Mouse (Mus musculus) intestine, embryonic 15.5 days (tissue): Measurements from ENCODE around the gene Sorl1. TPM values are rescaled to one million over a fixed set of nuclear protein-coding genes. Genes with fewer than 3 reads are reported as not detected.
A peak's percentile ranks its signal among the peaks of the same experiment; 100 is the strongest.

ENCODE experiments used
- ATAC-seq: fragments of 200-750 bp; cut with Nextera tagmentation; 2 replicates; pipeline ENCODE4 v1.8.0; 2017; ENCODE audit warnings: moderate TSS enrichment, moderate library complexity
- H3K27ac ChIP-seq: fragments of 300-500 bp; sonication (generic); 2 replicates; pipeline ENCODE4 v1.5.1; 2015; ENCODE audit warnings: mild to moderate bottlenecking, inconsistent platforms
- H3K27me3 ChIP-seq: fragments of 300-500 bp; sonication (generic); replicated peaks from 2 replicates; pipeline ENCODE4 v1.6.1; 2015; ENCODE audit warnings: inconsistent platforms
- H3K36me3 ChIP-seq: fragments of 300-500 bp; sonication (generic); 2 replicates; pipeline ENCODE4 v1.6.1; 2015; ENCODE audit warnings: inconsistent platforms
- H3K4me1 ChIP-seq: fragments of 300-500 bp; sonication (generic); replicated peaks from 2 replicates; pipeline ENCODE4 v1.6.1; 2015; ENCODE audit warnings: inconsistent platforms
- H3K4me2 ChIP-seq: fragments of 300-500 bp; sonication (generic); replicated peaks from 2 replicates; pipeline ENCODE4 v1.6.1; 2015; ENCODE audit warnings: mild to moderate bottlenecking, inconsistent platforms
- H3K4me3 ChIP-seq: fragments of 300-500 bp; sonication (generic); replicated peaks from 2 replicates; pipeline ENCODE4 v1.5.1; 2015; ENCODE audit warnings: inconsistent platforms
- H3K9ac ChIP-seq: fragments of 300-500 bp; sonication (generic); 2 replicates; pipeline ENCODE4 v1.6.1; 2015; ENCODE audit warnings: inconsistent platforms
- H3K9me3 ChIP-seq: fragments of 300-500 bp; sonication (generic); 2 replicates; pipeline ENCODE4 v1.6.1; 2016; ENCODE audit warnings: inconsistent platforms
- WGBS: fragments of 180-500 bp; shearing (Covaris S2); methylation state at CpG from one replicate; pipeline ENCODE4 v1.1.7; 2015; 5-methylcytosine and 5-hydroxymethylcytosine counted together
- polyA plus RNA-seq: library from polyadenylated mRNA; unstranded; fragments of >200 nt; fragmentation: Nextera tagmentation; extraction: Ambion mirVana; gene quantifications from 2 replicates; pipeline ENCODE4 v1.2.1, GENCODE M21; 2015

Gene Sorl1
- polyA plus RNA-seq, 1 experiment from 2014 or later = 9.0 TPM

DNA sequence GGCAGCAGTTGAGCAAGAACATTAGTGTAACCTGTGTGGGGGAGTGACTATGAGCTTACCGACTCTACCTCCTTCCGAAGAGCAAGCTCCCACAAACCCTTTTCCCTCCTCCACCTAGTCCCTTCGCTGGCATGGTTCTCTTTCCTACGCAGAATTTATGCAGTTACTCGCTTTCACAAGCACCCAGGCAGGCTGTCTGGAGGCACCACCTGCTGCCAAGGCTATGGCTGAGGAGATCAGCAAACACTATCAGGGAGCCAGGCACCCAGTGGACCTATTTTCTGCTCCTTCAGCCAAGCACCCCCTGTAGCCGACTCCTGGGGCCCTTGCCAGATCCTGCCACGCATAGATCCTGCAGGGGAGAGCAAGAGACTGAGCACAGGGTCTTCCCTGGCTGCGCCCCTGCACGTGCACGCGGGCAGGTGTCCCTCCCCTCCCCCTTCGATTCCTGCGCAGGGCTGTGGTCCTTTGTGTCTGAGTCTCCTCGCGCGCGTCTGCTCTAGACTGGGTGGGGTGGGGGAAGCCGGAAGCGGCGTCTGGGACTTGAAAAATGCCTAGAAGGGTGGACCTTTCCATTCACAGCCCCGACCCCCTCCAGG, 188.6 kb downstream of the Sorl1 start:
- Histone ChIP-seq H3K36me3 (no peaks in the 10 kb centered on the region), H3K9ac (peak overlapping the region; percentile 46), H3K9me3 (no peaks in the 10 kb centered on the region), H3K27me3 (no peaks in the 10 kb centered on the region), H3K4me3 (peak overlapping the region; percentile 38), H3K27ac (peak overlapping the region; percentile 65), H3K4me2 (peak overlapping the region; percentile 94), H3K4me1 (peaks cover 14% of the 10 kb centered on the region)
- peak; percentile 93 for ATAC-seq
- WGBS = 3% methylated on average over 21 of the region's 21 CpGs

DNA sequence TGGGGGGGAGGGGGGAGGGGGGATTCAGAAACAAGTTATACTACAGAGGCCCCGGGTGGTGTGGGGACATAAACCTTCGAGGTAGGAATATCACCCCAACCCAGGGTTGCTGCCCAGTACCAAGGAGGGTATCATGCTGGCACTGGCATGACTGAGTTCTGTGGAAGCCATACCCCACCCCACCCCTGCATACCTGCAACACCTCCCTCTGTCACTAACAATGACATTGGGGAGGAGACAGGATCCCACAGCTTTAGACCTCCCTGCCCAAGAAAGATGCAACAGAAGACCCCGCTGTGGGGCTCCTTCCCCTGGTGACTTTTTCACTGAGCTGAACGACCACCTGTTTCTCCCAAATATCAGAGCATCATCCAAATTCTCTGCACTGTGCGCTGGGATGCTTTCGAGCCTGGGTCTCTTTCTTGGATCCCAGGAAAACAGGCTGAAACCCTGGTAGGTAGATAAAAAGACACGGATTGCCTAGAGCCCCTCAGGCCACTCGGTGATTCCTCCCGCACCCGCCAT, 189.2 kb downstream of the Sorl1 start:
- WGBS = 18% methylated on average over 10 of the region's 10 CpGs
- no peaks in the 10 kb centered on the region for H3K9me3 ChIP-seq

DNA sequence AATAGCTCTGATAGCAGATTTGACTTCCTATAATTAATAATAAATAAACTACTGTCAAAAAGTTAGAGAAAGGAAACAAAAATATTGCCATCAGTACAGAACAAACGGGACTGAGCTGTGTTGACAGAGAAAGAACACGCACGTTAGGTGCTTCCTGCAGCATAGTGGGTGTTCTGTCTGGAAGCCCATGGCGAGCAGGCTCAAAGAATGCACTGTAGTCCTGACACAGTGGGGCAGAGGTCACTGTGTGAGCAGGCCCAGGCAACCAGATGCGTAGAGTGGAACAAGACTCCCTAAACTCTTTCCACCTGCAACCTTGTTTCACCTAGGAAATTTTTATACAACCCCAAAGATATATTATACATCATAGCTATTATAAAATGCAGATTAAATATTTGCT, 194.1 kb downstream of the Sorl1 start:
- no peaks in the 10 kb centered on the region for H3K27me3 ChIP-seq
- no peak overlapping the region for H3K27ac ChIP-seq
- no peaks in the 10 kb centered on the region for H3K9me3 ChIP-seq
- H3K9ac ChIP-seq = no peak overlapping the region
- no peak for ATAC-seq
- H3K4me1 ChIP-seq = no peaks in the 10 kb centered on the region
- H3K4me3 ChIP-seq = no peak overlapping the region
- H3K4me2 ChIP-seq = no peak overlapping the region
- WGBS = 59% methylated on average over 5 of the region's 5 CpGs
- no peaks in the 10 kb centered on the region for H3K36me3 ChIP-seq

More for the DNA sequence above, 189.2 kb downstream of the Sorl1 start:
- Histone ChIP-seq H3K27me3 (no peaks in the 10 kb centered on the region), H3K36me3 (no peaks in the 10 kb centered on the region), H3K27ac (0 out of 2 replicates have a peak overlapping the region, but pooled peaks have one; percentile 65), H3K4me1 (peaks cover 14% of the 10 kb centered on the region), H3K4me2 (peak overlapping the region; percentile 94), H3K9ac (peak overlapping the region; percentile 46; the same call in 1 of the 2 replicates), H3K4me3 (peak overlapping the region; percentile 38; the same call in 1 of the 2 replicates)
- no peak for ATAC-seq

DNA sequence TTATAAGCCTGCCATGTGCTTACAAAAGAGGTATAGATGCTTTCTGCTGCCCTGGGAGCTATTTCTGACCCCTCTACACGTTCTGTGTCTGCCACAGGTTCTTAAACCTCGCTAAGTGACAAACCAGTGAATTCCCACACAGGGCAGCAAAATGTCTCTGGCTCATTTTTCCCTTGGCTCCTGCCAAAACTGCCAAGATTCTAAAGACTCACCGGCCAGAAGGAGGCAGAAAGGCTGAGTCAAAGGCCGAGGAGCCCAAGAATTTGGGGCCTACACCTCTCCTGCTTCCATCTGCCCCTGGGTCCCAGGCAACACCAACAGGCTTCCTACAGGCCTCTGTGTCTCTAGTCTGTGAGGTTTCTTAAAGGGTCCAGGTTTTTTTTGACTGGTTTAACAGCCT, 198.4 kb downstream of the Sorl1 start:
- H3K4me1 ChIP-seq = 0 out of 2 replicates have a peak, but pooled peaks cover 2% of the 10 kb centered on the region
- H3K9ac ChIP-seq = no peak overlapping the region
- H3K4me3 ChIP-seq = no peak overlapping the region
- H3K27me3 ChIP-seq = no peaks in the 10 kb centered on the region
- H3K4me2 ChIP-seq = no peak overlapping the region
- H3K27ac ChIP-seq = no peak overlapping the region
- ATAC-seq = no peak
- no peaks in the 10 kb centered on the region for H3K36me3 ChIP-seq
- 76% methylated on average over 4 of the region's 4 CpGs for WGBS
- H3K9me3 ChIP-seq = no peaks in the 10 kb centered on the region

DNA sequence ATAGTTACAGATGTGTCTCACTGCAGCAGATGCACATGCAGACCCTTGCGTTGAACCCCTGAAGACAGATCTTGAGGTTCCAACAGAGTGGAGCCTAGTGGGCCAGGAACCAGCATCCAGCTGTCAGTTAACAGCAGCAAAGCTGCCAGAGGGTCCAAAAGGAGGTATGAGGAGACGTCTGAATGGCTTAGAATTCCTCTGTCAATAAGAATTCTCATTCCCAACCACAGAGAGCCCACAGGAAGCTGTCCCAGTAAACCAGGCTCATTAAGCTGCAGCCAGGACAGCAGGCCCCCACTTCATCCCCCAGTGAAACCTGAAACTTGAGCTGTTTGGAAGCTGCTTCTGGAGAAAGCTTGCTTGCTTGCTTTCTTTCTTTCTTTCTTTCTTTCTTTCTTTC, 200.0 kb downstream of the Sorl1 start:
- Histone ChIP-seq H3K9ac (no peak overlapping the region), H3K4me2 (no peak overlapping the region), H3K27me3 (no peaks in the 10 kb centered on the region), H3K36me3 (no peaks in the 10 kb centered on the region), H3K27ac (peak overlapping the region; percentile 4; the same call in 1 of the 2 replicates), H3K4me3 (no peak overlapping the region), H3K9me3 (no peaks in the 10 kb centered on the region), H3K4me1 (0 out of 2 replicates have a peak, but pooled peaks cover 2% of the 10 kb centered on the region)
- no peak for ATAC-seq
- 63% methylated on average over 2 of the region's 2 CpGs for WGBS

DNA sequence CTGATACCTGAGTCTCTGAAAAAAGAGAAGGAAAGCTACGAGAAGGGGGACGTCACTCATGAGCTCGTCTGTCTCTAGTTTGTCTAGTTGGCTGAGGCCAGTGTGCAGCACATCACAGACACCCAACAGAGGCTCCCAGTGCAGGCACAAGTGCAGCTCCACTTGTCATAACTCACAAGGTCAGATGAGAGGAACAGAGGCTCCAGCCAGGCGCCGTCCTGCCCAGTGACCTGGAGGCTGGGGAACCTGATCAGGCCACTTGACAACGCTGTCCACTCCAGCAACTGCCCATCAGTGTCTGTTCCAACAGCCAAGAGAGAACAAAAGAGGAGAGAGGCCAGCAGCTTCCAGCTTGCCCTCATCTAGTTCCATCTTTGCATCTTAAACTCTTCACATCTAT, 201.7 kb downstream of the Sorl1 start:
- Histone ChIP-seq H3K4me3 (no peak overlapping the region), H3K4me1 (0 out of 2 replicates have a peak, but pooled peaks cover 2% of the 10 kb centered on the region), H3K27ac (no peak overlapping the region), H3K4me2 (no peak overlapping the region), H3K36me3 (no peaks in the 10 kb centered on the region), H3K9ac (no peak overlapping the region), H3K9me3 (no peaks in the 10 kb centered on the region), H3K27me3 (no peaks in the 10 kb centered on the region)
- 83% methylated on average over 6 of the region's 6 CpGs for WGBS
- no peak for ATAC-seq

DNA sequence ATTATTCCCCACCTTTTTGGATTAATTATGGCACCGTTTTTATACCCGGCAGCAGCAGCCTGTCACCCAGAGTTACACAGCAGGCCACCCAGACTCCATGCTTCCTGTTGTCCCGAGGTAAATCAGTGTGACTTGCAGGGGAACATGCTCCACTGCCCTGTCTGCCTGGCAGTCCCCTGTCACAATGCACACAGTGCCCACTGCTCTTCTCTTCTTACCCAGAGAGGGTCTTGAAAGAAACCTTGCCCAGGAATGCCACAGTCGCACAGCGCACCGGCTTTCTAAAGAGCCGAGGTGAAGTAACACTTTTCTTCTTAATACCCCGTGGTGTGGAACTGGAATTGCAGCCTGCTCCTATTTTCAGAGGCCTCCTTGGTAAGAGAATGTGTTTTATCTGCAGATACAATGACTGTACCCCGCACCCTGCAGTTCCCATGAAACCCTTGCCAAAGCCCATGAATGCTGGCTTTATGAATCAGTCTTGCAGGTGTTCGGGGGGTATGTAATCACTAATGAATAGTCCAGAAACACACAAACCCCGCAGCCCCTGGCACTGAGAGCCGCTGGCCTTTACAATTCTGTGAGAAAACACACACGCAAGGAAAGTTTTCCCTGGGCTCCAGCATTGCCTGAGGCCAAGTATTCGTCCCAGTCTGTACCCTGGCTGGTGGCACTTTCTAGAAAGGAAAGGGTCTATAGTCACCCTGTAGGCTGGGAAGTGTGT, 205.3 kb downstream of the Sorl1 start:
- no peak for ATAC-seq
- H3K4me3 ChIP-seq = no peak overlapping the region
- H3K4me2 ChIP-seq = no peak overlapping the region
- no peaks in the 10 kb centered on the region for H3K27me3 ChIP-seq
- H3K9ac ChIP-seq = no peak overlapping the region
- H3K9me3 ChIP-seq = no peaks in the 10 kb centered on the region
- H3K36me3 ChIP-seq = no peaks in the 10 kb centered on the region
- no peaks in the 10 kb centered on the region for H3K4me1 ChIP-seq
- H3K27ac ChIP-seq = no peak overlapping the region
- 73% methylated on average over 14 of the region's 14 CpGs for WGBS

DNA sequence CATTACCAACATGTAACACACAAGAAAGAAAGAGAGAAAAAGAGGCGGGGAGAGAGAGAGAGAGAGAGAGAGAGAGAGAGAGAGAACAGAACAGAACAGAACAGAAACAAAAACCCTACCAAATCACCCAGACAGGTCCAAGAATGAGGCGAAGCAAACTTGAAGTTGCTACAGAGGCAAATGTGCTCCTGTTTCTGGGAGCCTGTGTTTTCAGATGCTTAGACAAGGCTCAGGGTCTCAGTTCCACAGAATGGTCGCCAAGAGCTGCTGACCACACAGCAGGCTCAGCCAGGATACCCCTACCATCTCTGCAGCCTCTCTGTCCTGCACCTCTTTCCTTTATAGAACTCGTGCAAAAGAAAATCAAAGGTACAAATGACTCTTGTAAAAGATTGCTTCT, 205.9 kb downstream of the Sorl1 start:
- H3K4me3 ChIP-seq = no peak overlapping the region
- no peak overlapping the region for H3K27ac ChIP-seq
- H3K4me2 ChIP-seq = no peak overlapping the region
- no peaks in the 10 kb centered on the region for H3K4me1 ChIP-seq
- WGBS = 66% methylated on average over 4 of the region's 4 CpGs
- no peaks in the 10 kb centered on the region for H3K27me3 ChIP-seq
- no peaks in the 10 kb centered on the region for H3K36me3 ChIP-seq
- no peaks in the 10 kb centered on the region for H3K9me3 ChIP-seq
- no peak overlapping the region for H3K9ac ChIP-seq
- no peak for ATAC-seq

DNA sequence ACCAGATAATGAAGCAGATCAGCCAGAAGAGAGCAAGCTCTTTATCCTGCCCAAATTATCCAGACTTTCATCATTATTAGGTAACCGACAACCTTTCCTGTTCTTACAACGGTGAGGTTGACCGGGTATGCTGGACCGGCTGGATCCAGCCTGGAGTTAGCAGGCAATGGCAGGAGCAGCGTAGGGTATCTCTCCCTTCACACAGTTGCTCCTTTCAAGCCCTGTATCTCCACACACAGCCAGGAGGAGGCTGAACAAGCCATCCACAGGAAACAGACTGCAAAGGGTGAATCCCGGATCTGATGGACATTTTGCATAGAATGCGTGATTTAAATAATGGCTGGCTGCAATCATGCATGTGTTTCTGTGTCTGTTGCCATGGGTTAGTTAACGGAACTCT, 208.5 kb downstream of the Sorl1 start:
- H3K4me3 ChIP-seq = no peak overlapping the region
- H3K9ac ChIP-seq = no peak overlapping the region
- no peak overlapping the region for H3K4me2 ChIP-seq
- 88% methylated on average over 8 of the region's 8 CpGs for WGBS
- no peaks in the 10 kb centered on the region for H3K36me3 ChIP-seq
- H3K27me3 ChIP-seq = no peaks in the 10 kb centered on the region
- no peak for ATAC-seq
- no peaks in the 10 kb centered on the region for H3K9me3 ChIP-seq
- H3K27ac ChIP-seq = no peak overlapping the region
- H3K4me1 ChIP-seq = no peaks in the 10 kb centered on the region

Other genes with a start within 250 kb of the Sorl1 start
- 84.1 and 90.9 TPM in 2 replicates for gene Sc5d, start 140.0 kb upstream of the Sorl1 start, polyA plus RNA-seq